Mouse (Mus musculus) layer of hippocampus, postnatal 25 days (tissue): Measurements from ENCODE around the gene Ccdc113. TPM values are rescaled to one million over a fixed set of nuclear protein-coding genes. Genes with fewer than 3 reads are reported as not detected.
"Not testable (repeated sequence)": the region's sequence is repeated elsewhere in the genome, so short reads cannot be mapped to it uniquely, and the experiment has no call there.

Source experiments
- DNase-seq, 2 experiments: peaks; one replicate each; pipeline ENCODE4 v3.0.0; 2022; ENCODE audit warnings: mixed read lengths in 2 of 2, low spot score in 1 of 2; ENCODE audit errors: extremely low spot score in 1 of 2
- total RNA-seq, 2 experiments: library from RNA; stranded (reverse); gene quantifications; 2 replicates each; pipeline ENCODE4 v1.2.3; 2021

The Ccdc113 gene
- total RNA-seq, 2 experiments from 2014 or later: 0.94 to 1.3 TPM

DNA sequence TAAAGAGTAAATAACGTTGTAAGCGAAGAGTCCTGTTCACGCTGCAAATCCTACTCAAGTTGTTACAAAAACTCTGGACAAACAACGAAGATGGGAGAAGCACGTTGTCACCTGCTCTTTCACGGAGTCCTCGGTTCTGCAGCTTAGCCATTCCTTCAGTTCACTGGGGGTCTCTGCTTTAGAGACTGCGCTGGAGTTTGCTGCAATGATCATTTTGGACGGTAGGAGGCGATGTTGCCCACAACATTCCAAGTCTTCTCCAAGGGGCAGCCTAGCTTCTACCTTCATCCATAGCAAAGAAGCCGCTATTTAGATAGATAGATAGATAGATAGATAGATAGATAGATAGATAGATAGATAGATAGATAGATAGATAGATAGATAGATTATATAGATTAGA, 66.0 kb downstream of the Ccdc113 start:
- DNase-seq: peak; percentile 76 to 90

- DNase-seq: no peak
Observed at GRCm38 (mm10) chr8:95601306-95601705, 67.4 kb downstream of the Ccdc113 start.

DNA sequence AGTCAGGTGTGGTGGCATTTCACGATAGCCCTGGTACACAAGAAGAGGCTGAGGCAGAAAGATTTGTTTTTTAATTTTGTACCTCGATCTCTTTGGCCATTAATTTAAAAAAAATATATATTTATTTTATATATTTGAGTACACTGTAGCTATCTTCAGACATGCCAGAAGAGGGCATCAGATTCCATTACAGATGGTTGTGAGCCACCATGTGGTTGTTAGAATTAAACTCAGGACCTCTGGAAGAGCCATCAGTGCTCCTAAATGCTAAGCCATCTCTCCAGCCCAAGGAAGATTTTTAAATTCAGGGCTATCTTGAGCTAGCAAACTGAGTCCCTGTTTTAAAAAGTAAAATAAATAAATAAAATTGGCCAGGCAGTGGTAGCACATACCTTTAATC, 68.3 kb downstream of the Ccdc113 start:
- no peak for DNase-seq

DNA sequence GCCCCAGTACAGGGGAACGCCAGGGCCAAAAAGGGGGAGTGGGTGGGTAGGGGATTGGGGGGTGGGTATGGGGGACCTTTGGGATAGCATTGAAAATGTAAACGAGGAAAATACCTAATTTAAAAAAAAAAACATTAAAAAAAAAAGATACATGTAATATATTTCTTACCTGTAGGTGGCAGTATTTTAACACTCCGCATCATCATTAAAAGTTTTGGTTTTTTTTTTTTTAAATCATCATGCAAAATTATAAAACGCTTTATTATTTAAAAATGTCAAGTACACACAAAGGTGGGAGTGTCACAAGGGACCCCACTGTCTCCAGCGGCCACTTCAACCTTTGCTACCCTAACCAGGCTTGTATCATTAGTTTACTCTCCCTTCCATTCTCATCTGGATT, 72.6 kb downstream of the Ccdc113 start:
- DNase-seq: not testable (repeated sequence)

- DNase-seq: no peak
Observed at GRCm38 (mm10) chr8:95607210-95607609, 73.3 kb downstream of the Ccdc113 start.

Other genes with a start within 250 kb of the Ccdc113 start
- 1 to 10 TPM in 1 of 2 experiments, under 1 TPM in 1; 0.86 to 1.1 TPM for gene Cngb1, start 227.5 kb upstream of the Ccdc113 start, total RNA-seq
- not detected for gene Tepp, start 223.5 kb upstream of the Ccdc113 start, total RNA-seq
- 10 to 100 TPM; 15.9 to 17.4 TPM for gene Zfp319, start 202.1 kb upstream of the Ccdc113 start, total RNA-seq
- 10 to 100 TPM; 13.7 to 15.0 TPM for gene Usb1, start 201.8 kb upstream of the Ccdc113 start, total RNA-seq
- 10 to 100 TPM; 22.4 to 26.0 TPM for gene Mmp15, start 181.8 kb upstream of the Ccdc113 start, total RNA-seq
- gene Cfap20, start 99.2 kb upstream of the Ccdc113 start, total RNA-seq: 10 to 100 TPM; 57.6 to 63.5 TPM
- 10 to 100 TPM; 69.8 to 70.5 TPM for gene Csnk2a2, start 44.0 kb upstream of the Ccdc113 start, total RNA-seq
- not detected for gene Prss54, start 42.3 kb downstream of the Ccdc113 start, total RNA-seq
- gene Gins3, start 99.4 kb downstream of the Ccdc113 start, total RNA-seq: 1 to 10 TPM; 1.2 to 2.0 TPM
- 1,000 to 10,000 TPM; 1,420 to 1,424 TPM for gene Ndrg4, start 142.9 kb downstream of the Ccdc113 start, total RNA-seq
- gene Setd6, start 181.8 kb downstream of the Ccdc113 start, total RNA-seq: 10 to 100 TPM; 19.9 to 22.0 TPM